Mouse (Mus musculus) lung, postnatal 0 days (tissue): ENCODE data around the gene Tagap1.
"Not testable (repeated sequence)": the region's sequence is repeated elsewhere in the genome, so short reads cannot be mapped to it uniquely, and the experiment has no call there.

ENCODE experiments used
- CTCF ChIP-seq: IDR thresholded peaks from 2 replicates; pipeline ENCODE4 v1.5.1; 2016; ENCODE audit warnings: antibody characterized with exemption, mild to moderate bottlenecking
- EP300 ChIP-seq: IDR thresholded peaks from 2 replicates; pipeline ENCODE4 v1.6.1; 2016; ENCODE audit warnings: antibody characterized with exemption, mild to moderate bottlenecking, control low read depth

DNA sequence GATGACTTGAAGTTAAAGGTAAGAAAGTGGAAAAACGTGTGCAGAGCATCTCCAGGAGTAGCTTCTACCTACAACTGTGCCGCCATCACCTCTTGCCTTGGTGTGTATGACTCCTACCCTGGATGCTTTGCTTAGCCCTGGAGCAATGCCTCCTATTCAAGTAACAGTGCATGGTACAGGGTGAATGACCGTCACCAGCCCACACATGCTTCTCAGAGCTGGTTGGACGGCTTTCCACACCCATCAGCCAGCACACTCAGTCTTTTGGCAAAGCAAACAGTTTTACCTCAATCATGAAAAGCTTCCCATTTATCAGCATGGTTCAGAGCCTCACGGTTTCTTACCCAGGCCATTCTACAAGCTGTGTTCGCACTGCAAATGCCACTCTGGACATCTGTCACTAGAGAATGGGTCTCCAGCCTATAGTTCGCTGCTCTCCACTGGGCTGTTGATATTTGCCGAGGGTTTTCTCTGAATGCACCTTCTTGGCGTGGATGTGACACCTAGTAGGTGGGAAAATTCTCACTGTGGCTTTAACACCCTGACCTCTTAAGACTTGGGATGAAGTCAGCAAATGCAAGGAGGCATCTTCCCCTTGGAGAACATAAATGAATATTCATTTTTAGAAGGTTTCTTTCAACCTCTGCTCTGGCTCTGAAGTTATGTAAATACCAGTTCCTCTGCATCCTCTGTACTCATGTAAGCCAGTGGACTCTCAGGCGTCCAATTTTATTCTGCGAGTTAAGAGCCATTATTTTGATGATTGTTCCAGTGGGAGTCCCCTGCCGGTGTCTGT lies 41.0 kb upstream of the Tagap1 start:
- TF ChIP-seq CTCF, EP300: not testable (repeated sequence)
